Mouse (Mus musculus) MEL-GATA-1-ER (cell line): Measurements from ENCODE around the gene Kcnh3.

Experiments
- DNase-seq: peaks from one replicate; pipeline ENCODE4 v3.0.0-alpha.2; 2012; ENCODE audit warnings: low read depth; ENCODE audit errors: extremely low read depth

Kcnh3 gene

GRCm38 (mm10) chr15:99284527-99285188 lies 60.0 kb downstream of the Kcnh3 start:
- no peak for DNase-seq

- DNase-seq, result no peak
Observed at GRCm38 (mm10) chr15:99285189-99285535, 60.5 kb downstream of the Kcnh3 start.

- no peak for DNase-seq
Observed at GRCm38 (mm10) chr15:99290586-99290985, 65.9 kb downstream of the Kcnh3 start.
